Mouse (Mus musculus) liver, embryonic 15.5 days (tissue): ENCODE data around the gene Upk1b. TPM values are rescaled to one million over a fixed set of nuclear protein-coding genes. Genes with fewer than 3 reads are reported as not detected.

Experiments
- ATAC-seq: fragments of 200-750 bp; cut with Nextera tagmentation; 2 replicates; pipeline ENCODE4 v1.8.0; 2017; ENCODE audit warnings: moderate number of reproducible peaks, mild to moderate bottlenecking, moderate library complexity; ENCODE audit not compliant: insufficient read depth
- H3K27ac ChIP-seq: fragments of 300-500 bp; sonication (generic); replicated peaks from 2 replicates; pipeline ENCODE4 v1.5.1; 2015; ENCODE audit warnings: mild to moderate bottlenecking, inconsistent platforms
- H3K27me3 ChIP-seq: fragments of 300-500 bp; sonication (generic); 2 replicates; pipeline ENCODE4 v1.6.1; 2015; ENCODE audit warnings: mild to moderate bottlenecking, inconsistent platforms
- H3K36me3 ChIP-seq: fragments of 300-500 bp; sonication (generic); replicated peaks from 2 replicates; pipeline ENCODE4 v1.6.1; 2015; ENCODE audit warnings: moderate library complexity, mild to moderate bottlenecking, inconsistent platforms
- H3K4me1 ChIP-seq: fragments of 300-500 bp; sonication (generic); replicated peaks from 2 replicates; pipeline ENCODE4 v1.6.1; 2015; ENCODE audit warnings: inconsistent platforms
- H3K4me2 ChIP-seq: fragments of 300-500 bp; sonication (generic); 2 replicates; pipeline ENCODE4 v1.6.1; 2015; ENCODE audit warnings: moderate library complexity, mild to moderate bottlenecking, inconsistent platforms
- H3K4me3 ChIP-seq: fragments of 300-500 bp; sonication (generic); replicated peaks from 2 replicates; pipeline ENCODE4 v1.5.1; 2015; ENCODE audit warnings: mild to moderate bottlenecking, inconsistent platforms
- H3K9ac ChIP-seq: fragments of 300-500 bp; sonication (generic); 2 replicates; pipeline ENCODE4 v1.6.1; 2015; ENCODE audit warnings: moderate library complexity, mild to moderate bottlenecking, inconsistent platforms
- H3K9me3 ChIP-seq: fragments of 300-500 bp; sonication (generic); replicated peaks from 2 replicates; pipeline ENCODE4 v1.6.1; 2016; ENCODE audit warnings: inconsistent platforms
- WGBS: fragments of 180-500 bp; shearing (Covaris S2); methylation state at CpG from one replicate; pipeline ENCODE4 v1.1.7; 2015; ENCODE audit warnings: mixed read lengths; ENCODE audit not compliant: insufficient replicate concordance; 5-methylcytosine and 5-hydroxymethylcytosine counted together
- polyA plus RNA-seq: library from polyadenylated mRNA; unstranded; fragments of >200 nt; fragmentation: Nextera tagmentation; extraction: Ambion mirVana; gene quantifications from 2 replicates; pipeline ENCODE4 v1.2.1, GENCODE M21; 2015

Gene Upk1b
- polyA plus RNA-seq, 1 experiment from 2014 or later, result 1.8 TPM

DNA sequence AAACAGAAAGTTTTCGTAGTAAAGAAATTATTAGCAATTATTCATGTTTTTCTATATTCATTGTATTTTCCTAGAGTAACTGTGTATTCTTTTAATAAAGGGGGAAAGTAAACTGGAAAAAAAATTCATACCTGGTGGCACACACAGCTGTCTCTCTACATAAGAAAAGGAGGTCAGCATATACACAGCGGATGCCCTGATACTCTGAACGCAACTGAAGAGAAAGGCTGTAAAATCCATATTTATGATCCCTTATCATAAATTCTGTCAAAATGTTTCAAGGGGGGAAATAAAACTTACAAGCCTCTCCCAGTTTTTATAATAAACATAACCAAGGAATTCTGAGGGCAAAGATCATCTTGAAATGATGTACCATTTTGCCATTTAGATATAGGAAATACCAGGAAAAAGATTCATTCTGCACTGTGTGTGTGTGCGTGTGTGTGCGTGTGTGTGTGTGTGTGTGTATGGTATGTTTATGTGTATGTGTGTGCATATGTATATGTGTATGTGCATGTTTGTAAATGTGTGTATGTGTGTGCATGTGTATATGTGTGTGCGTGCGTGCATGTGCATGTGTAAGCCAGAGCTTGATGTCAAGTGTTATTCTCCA, 19.1 kb downstream of the Upk1b start:
- no peak overlapping the region for H3K9ac ChIP-seq
- 75% methylated on average over 7 of the region's 7 CpGs for WGBS
- no peak overlapping the region for H3K27ac ChIP-seq
- ATAC-seq, result no peak
- no peaks in the 10 kb centered on the region for H3K36me3 ChIP-seq
- H3K4me1 ChIP-seq, result no peaks in the 10 kb centered on the region
- no peak overlapping the region for H3K4me3 ChIP-seq
- H3K9me3 ChIP-seq, result no peaks in the 10 kb centered on the region
- no peak overlapping the region for H3K4me2 ChIP-seq
- peaks cover 16% of the 10 kb centered on the region for H3K27me3 ChIP-seq

DNA sequence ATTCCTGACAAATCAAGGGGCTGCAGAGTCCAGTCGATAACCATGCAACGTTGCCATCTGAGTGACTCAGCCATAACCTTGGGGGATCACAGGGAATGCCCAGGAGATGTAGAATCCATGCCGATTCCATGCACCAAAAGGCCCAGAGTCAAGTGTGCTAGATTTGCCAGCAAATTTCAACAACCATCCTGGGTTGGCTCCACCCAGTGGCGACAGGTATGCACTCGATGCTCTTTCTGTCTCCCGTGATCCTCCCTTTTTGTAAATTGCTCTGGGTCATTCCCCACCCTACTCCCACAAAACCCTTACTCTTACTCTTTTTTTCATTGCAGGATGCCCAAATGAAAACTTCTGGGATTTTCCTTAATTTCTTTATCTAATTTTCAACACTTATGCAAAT, 23.8 kb downstream of the Upk1b start:
- Histone ChIP-seq H3K4me1 (no peaks in the 10 kb centered on the region), H3K27me3 (peaks cover 36% of the 10 kb centered on the region), H3K36me3 (no peaks in the 10 kb centered on the region), H3K27ac (no peak overlapping the region), H3K4me3 (no peak overlapping the region), H3K4me2 (no peak overlapping the region), H3K9ac (no peak overlapping the region), H3K9me3 (no peaks in the 10 kb centered on the region)
- no peak for ATAC-seq
- 58% methylated on average over 6 of the region's 6 CpGs for WGBS

GRCm38 (mm10) chr16:38774964-38775746, 25.0 kb downstream of the Upk1b start:
- no peak overlapping the region for H3K4me2 ChIP-seq
- no peak overlapping the region for H3K27ac ChIP-seq
- WGBS, result 46% methylated on average over 7 of the region's 7 CpGs
- H3K27me3 ChIP-seq, result peaks cover 48% of the 10 kb centered on the region
- no peaks in the 10 kb centered on the region for H3K4me1 ChIP-seq
- H3K9me3 ChIP-seq, result no peaks in the 10 kb centered on the region
- H3K36me3 ChIP-seq, result no peaks in the 10 kb centered on the region
- no peak overlapping the region for H3K9ac ChIP-seq
- H3K4me3 ChIP-seq, result no peak overlapping the region
- ATAC-seq, result no peak

DNA sequence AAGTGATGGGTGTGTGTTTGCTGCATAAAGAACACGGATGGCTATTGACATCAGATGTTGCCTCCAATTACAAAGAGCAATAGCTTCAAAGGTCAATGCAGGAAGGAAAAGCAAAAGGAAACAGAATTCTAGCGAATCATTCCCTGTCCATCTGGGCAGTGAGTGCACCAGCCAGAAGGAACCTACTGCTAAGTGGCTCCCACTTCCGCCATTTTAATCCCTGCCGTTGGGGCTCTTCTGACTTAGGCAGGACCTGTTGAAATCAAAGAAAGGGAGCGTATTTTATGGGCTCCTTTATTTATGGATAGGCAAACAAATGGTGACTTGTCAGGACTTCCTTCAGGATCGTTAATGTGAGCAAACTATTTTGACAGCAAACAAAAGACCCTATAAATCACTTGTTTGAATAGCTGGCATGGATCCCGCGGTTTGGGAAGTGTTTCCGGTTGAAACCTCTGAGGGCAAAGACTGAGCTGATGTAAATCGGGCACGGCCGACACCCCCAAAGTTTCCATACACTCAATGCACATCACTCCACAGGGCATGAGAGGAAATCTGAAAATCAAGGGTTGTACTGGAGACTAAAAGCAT, 27.1 kb downstream of the Upk1b start:
- H3K4me3 ChIP-seq, result no peak overlapping the region
- no peak for ATAC-seq
- WGBS, result 22% methylated on average over 12 of the region's 12 CpGs
- H3K4me2 ChIP-seq, result no peak overlapping the region
- H3K9me3 ChIP-seq, result no peaks in the 10 kb centered on the region
- no peaks in the 10 kb centered on the region for H3K36me3 ChIP-seq
- H3K4me1 ChIP-seq, result no peaks in the 10 kb centered on the region
- H3K27ac ChIP-seq, result no peak overlapping the region
- peaks cover 48% of the 10 kb centered on the region for H3K27me3 ChIP-seq
- no peak overlapping the region for H3K9ac ChIP-seq

GRCm38 (mm10) chr16:38771145-38771544, 29.0 kb downstream of the Upk1b start:
- no peak overlapping the region for H3K9ac ChIP-seq
- 83% methylated on average over 6 of the region's 6 CpGs for WGBS
- no peak overlapping the region for H3K27ac ChIP-seq
- H3K36me3 ChIP-seq, result no peaks in the 10 kb centered on the region
- H3K9me3 ChIP-seq, result no peaks in the 10 kb centered on the region
- H3K4me2 ChIP-seq, result no peak overlapping the region
- no peaks in the 10 kb centered on the region for H3K4me1 ChIP-seq
- ATAC-seq, result no peak
- no peak overlapping the region for H3K4me3 ChIP-seq
- H3K27me3 ChIP-seq, result peaks cover 48% of the 10 kb centered on the region

- 53% methylated on average over 9 of the region's 9 CpGs for WGBS
- Histone ChIP-seq H3K36me3 (no peaks in the 10 kb centered on the region), H3K9ac (no peak overlapping the region), H3K27ac (no peak overlapping the region), H3K4me2 (no peak overlapping the region), H3K27me3 (peaks cover 49% of the 10 kb centered on the region), H3K4me1 (no peaks in the 10 kb centered on the region), H3K4me3 (no peak overlapping the region), H3K9me3 (no peaks in the 10 kb centered on the region)
- no peak for ATAC-seq
Measured at GRCm38 (mm10) chr16:38769529-38769928, 30.6 kb downstream of the Upk1b start.

DNA sequence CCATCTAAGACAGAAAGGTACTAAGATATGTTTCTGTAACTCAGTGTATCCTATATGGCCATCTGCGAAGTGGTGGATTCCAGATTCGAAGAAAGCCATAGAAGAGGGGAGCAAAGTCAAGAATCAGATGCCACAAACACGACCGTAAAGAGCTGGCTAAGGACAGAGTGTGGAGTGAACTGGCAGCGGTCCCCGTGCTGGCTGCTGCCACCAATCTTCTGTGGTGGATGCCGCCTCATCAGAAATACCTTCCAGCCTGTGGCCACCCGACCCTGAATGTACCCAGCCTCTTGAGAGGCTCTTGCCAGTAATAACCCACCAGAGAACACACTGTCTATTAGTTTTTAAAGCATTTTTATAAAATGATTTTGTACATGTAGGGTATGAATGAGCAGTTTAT, 31.7 kb downstream of the Upk1b start:
- Histone ChIP-seq H3K9me3 (no peaks in the 10 kb centered on the region), H3K27me3 (peaks cover 44% of the 10 kb centered on the region), H3K4me1 (no peaks in the 10 kb centered on the region), H3K4me2 (no peak overlapping the region), H3K4me3 (no peak overlapping the region), H3K27ac (no peak overlapping the region), H3K9ac (no peak overlapping the region), H3K36me3 (no peaks in the 10 kb centered on the region)
- no peak for ATAC-seq
- WGBS, result 68% methylated on average over 8 of the region's 8 CpGs

DNA sequence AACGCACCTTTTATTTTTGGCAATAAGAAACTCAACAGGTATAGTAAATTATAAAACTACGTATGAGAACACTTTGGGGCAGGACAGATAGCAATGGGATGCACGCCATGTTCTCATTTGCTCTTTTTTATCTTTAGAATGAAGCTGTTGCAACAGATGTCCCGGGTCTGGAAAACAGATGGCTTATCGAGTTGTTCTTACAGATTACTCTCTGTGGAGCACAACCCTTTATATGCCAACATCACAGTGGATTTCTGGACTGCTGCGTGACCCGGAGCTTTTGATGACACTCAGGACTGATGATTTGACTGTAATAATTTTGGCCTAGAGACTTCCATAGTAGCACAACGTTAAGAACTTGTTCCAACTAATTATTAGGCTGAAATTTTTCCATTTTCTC, 32.4 kb downstream of the Upk1b start:
- 56% methylated on average over 8 of the region's 8 CpGs for WGBS

DNA sequence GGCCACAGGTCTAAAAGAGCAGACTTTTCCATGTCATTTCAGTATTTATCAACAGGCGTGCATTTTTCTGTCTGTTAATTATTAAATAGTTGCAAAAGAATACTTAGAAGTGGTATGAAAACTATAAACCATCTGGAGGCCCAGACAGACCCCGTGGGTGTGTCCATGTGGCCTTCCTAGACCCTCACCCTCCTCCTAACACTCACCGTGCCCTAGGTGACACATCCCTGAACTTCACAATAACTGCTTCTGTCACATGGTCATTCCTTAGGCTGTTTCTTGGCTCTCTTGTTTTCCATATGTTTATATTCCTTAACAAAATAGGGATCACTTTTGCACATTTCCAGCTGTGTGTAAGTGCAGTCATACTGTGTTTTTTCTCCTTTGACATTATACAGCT, 33.5 kb downstream of the Upk1b start:
- Histone ChIP-seq H3K4me2 (no peak overlapping the region), H3K36me3 (no peaks in the 10 kb centered on the region), H3K27me3 (peaks cover 34% of the 10 kb centered on the region; the same call in 1 of the 2 replicates), H3K9ac (no peak overlapping the region), H3K27ac (no peak overlapping the region), H3K9me3 (no peaks in the 10 kb centered on the region), H3K4me3 (no peak overlapping the region), H3K4me1 (no peaks in the 10 kb centered on the region)
- no peak for ATAC-seq
- WGBS, result 36% methylated on average over 3 of the region's 3 CpGs

More for the DNA sequence above, 32.4 kb downstream of the Upk1b start:
- H3K9ac ChIP-seq, result no peak overlapping the region
- no peak overlapping the region for H3K4me3 ChIP-seq
- H3K4me1 ChIP-seq, result no peaks in the 10 kb centered on the region
- H3K27ac ChIP-seq, result no peak overlapping the region
- peaks cover 38% of the 10 kb centered on the region for H3K27me3 ChIP-seq
- no peak overlapping the region for H3K4me2 ChIP-seq
- ATAC-seq, result no peak
- H3K36me3 ChIP-seq, result no peaks in the 10 kb centered on the region
- H3K9me3 ChIP-seq, result no peaks in the 10 kb centered on the region

DNA sequence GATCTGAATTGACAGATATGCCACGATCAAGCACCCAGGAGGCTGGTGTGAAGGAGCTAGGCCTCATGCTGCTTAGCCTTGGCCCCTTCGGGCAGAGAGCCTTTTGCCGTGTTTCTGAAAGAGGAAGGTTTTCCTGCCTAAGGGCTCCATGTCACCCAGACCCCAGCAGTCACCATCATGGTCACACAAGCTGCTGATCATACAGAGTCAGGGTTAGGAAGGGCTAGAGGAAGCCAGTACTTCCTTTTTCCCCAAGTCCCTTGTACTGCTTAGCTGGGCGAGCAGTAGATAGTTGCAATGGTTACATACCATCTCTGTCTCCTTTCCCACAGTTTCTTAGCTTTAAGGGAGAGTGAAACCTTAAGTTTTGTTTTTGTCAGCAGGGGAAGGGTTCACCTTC, 36.6 kb downstream of the Upk1b start:
- H3K4me2 ChIP-seq, result no peak overlapping the region
- no peak; the same call in 1 of the 2 replicates for ATAC-seq
- H3K27ac ChIP-seq, result no peak overlapping the region
- H3K36me3 ChIP-seq, result no peaks in the 10 kb centered on the region
- WGBS, result 36% methylated on average over 4 of the region's 4 CpGs
- no peak overlapping the region for H3K9ac ChIP-seq
- peaks cover 29% of the 10 kb centered on the region for H3K27me3 ChIP-seq
- H3K9me3 ChIP-seq, result no peaks in the 10 kb centered on the region
- H3K4me3 ChIP-seq, result no peak overlapping the region
- no peaks in the 10 kb centered on the region for H3K4me1 ChIP-seq

GRCm38 (mm10) chr16:38762401-38762800, 37.7 kb downstream of the Upk1b start:
- 69% methylated on average over 8 of the region's 8 CpGs for WGBS
- Histone ChIP-seq H3K27ac (no peak overlapping the region), H3K36me3 (no peaks in the 10 kb centered on the region), H3K27me3 (peaks cover 40% of the 10 kb centered on the region), H3K9me3 (no peaks in the 10 kb centered on the region), H3K9ac (no peak overlapping the region), H3K4me1 (0 out of 2 replicates have a peak, but pooled peaks cover 2% of the 10 kb centered on the region), H3K4me2 (no peak overlapping the region), H3K4me3 (no peak overlapping the region)
- no peak for ATAC-seq
